Mouse (Mus musculus): ENCODE measurements around the gene Dsn1. TPM values are rescaled to one million over a fixed set of nuclear protein-coding genes. Genes with fewer than 3 reads are reported as not detected.

The Dsn1 gene
- polyA plus RNA-seq, 1 experiment, result 4.8 TPM

DNA sequence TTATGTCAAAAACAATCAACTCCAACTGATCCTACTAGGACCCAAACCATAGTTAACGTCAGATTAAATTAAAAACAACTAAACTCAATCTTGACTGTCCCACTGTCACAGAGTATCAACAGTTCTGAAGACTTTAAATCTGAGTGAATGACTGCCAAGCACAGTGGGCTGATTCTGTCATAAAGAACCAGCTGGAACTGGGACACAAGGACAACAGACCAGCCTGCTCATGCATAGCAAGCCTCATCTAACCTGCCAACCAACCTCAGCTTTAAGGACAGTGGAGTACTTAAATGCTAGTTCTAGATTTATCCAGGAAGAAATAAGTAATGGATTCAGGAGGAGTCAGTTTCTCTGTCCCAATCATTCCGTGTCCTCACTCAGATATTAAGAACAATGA lies 49.9 kb downstream of the Dsn1 start:
- H3ac ChIP-seq (ENCODE audit: control insufficient read depth, insufficient read length), result no peak overlapping the region
- H3K79me2 ChIP-seq (ENCODE audit: control insufficient read depth, insufficient read depth), result no peaks in the 10 kb centered on the region
- H3K4me2 ChIP-seq (ENCODE audit: low read depth), result no peak overlapping the region
- H3K4me3 ChIP-seq, result no peak overlapping the region
- peaks cover 14% of the 10 kb centered on the region for H3K36me3 ChIP-seq (ENCODE audit: control insufficient read depth, insufficient read depth)
- no peaks in the 10 kb centered on the region for H3K27me3 ChIP-seq (ENCODE audit: control insufficient read depth, insufficient read depth, insufficient read length)
- no peak for TF ChIP-seq REST (IDR thresholded peaks at IDR 0.05; ENCODE audit: insufficient read depth, insufficient read length)
- no peak for TF ChIP-seq MYOD1 (IDR thresholded peaks at IDR 0.05; ENCODE audit: control insufficient read depth in 1 of 3, insufficient read length in 2 of 3, low read depth in 2 of 3)
- no peak for TF ChIP-seq TCF3 (IDR thresholded peaks at IDR 0.05; ENCODE audit: insufficient read length, low read depth)
- no peak for TF ChIP-seq USF1 (IDR thresholded peaks at IDR 0.05; ENCODE audit: low read depth)
- no peak for TF ChIP-seq CEBPB (IDR thresholded peaks at IDR 0.05; ENCODE audit: insufficient read depth, poor library complexity, severe bottlenecking)
- no peak for TF ChIP-seq TCF12 (IDR thresholded peaks at IDR 0.05; ENCODE audit: insufficient read depth, poor library complexity, severe bottlenecking)
- TF ChIP-seq SRF (IDR thresholded peaks at IDR 0.05; ENCODE audit: control insufficient read depth, insufficient read length, low read depth), result no peak
- TF ChIP-seq POLR2A (IDR thresholded peaks at IDR 0.05; ENCODE audit: insufficient read length, low read depth), result no peak
- TF ChIP-seq MYOG (IDR thresholded peaks at IDR 0.05; ENCODE audit: control insufficient read depth in 1 of 3, insufficient read depth in 1 of 3, insufficient read length in 2 of 3, low read depth in 2 of 3), result no peak
- no peak for TF ChIP-seq POLR2AphosphoS2 (IDR thresholded peaks at IDR 0.05; ENCODE audit: insufficient read length, low read depth)
- no peak for TF ChIP-seq MAX (IDR thresholded peaks at IDR 0.05; ENCODE audit: low read depth)
- no peak for TF ChIP-seq E2F4 (IDR thresholded peaks at IDR 0.05; ENCODE audit: insufficient read depth)

DNA sequence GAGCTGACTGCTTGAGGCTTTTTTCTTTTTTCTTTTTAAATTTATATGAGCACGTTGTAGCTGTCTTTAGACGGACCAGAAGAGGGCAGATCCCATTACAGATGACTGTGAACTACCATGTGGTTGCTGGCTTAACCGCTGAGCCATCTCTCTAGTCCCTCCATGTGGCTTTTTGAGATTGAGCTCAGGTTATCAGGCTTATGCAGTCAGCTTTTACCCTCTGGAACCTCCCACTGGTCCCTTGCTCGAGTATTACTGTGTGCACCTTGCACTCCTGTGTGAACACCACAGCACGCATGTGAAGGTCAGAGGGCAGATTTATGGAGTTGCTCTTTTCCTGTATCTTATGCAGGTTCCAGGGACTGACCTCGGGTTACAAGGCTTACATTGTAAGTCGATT lies 50.6 kb downstream of the Dsn1 start:
- Histone ChIP-seq H3K36me3 (ENCODE audit: control insufficient read depth, insufficient read depth) (peaks cover 14% of the 10 kb centered on the region), H3K4me2 (ENCODE audit: low read depth) (no peak overlapping the region), H3K4me3 (no peak overlapping the region), H3ac (ENCODE audit: control insufficient read depth, insufficient read length) (no peak overlapping the region), H3K27me3 (ENCODE audit: control insufficient read depth, insufficient read depth, insufficient read length) (no peaks in the 10 kb centered on the region), H3K79me2 (ENCODE audit: control insufficient read depth, insufficient read depth) (no peaks in the 10 kb centered on the region)
- no peak for TF ChIP-seq TCF3 (IDR thresholded peaks at IDR 0.05; ENCODE audit: insufficient read length, low read depth)

DNA sequence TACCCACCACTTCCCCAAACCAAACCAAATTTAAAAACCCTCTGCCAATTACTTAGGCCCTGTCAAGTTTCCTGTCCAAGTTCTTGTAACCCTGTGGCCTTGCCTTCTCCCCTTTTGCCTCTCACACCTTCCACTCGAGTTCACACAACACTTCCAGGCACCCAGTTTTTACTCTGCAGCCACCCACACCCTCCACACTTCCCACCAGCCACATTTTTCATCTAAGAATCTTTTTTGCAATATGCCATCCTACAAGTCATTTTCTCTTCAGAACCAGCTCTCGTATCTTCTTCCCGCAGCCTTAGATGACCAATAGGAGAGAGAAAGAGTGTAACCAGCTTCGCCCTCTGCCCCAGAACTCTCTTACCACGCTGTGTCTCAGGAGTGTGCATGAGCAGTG lies 52.5 kb downstream of the Dsn1 start:
- no peaks in the 10 kb centered on the region for H3K27me3 ChIP-seq (ENCODE audit: control insufficient read depth, insufficient read depth, insufficient read length)
- TF ChIP-seq E2F4 (IDR thresholded peaks at IDR 0.05; ENCODE audit: insufficient read depth) (no peak), USF1 (IDR thresholded peaks at IDR 0.05; ENCODE audit: low read depth) (no peak), MAX (IDR thresholded peaks at IDR 0.05; ENCODE audit: low read depth) (no peak), POLR2A (IDR thresholded peaks at IDR 0.05; ENCODE audit: insufficient read length, low read depth) (no peak)
- peaks cover 16% of the 10 kb centered on the region for H3K36me3 ChIP-seq (ENCODE audit: control insufficient read depth, insufficient read depth)
- H3K79me2 ChIP-seq (ENCODE audit: control insufficient read depth, insufficient read depth), result no peaks in the 10 kb centered on the region
- H3ac ChIP-seq (ENCODE audit: control insufficient read depth, insufficient read length), result no peak overlapping the region
- no peak overlapping the region for H3K4me3 ChIP-seq
- H3K4me2 ChIP-seq (ENCODE audit: low read depth), result no peak overlapping the region

DNA sequence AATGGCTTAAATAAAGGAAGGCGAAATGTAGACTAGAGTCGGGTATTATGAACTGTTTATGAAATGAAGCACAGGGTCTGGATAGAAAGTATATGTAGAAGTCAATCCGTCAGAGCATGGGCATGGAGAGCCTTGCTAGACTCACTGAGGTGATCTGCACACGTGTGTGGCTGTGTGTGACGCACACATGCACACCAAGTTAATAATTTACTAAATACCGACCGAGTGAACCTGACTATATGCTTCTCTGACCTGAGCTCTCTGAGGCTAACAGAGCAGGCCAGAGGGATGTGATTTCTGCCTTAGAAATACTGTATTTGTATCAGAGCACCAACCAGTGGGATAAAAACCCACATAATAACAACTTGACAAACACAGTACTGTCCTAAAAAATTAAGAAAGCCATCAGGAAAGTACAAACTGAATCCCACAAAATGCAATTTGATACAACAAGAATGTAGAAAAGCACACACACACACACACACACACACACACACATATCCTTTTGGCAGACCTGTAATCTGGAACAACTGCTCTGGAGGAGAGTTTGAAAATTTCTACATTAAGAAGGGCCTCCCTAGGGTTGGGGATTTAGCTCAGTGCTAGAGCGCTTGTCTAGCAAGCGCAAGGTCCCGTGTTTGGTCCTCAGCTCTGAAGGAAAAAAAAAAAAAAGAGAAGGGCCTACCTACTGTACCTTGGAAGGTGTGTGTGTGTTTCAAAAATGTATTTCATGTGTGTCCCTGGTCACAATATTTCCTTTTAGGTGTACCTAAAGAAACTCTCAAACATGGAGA lies 55.5 kb downstream of the Dsn1 start:
- Histone ChIP-seq H3K4me2 (ENCODE audit: low read depth) (no peak overlapping the region), H3ac (ENCODE audit: control insufficient read depth, insufficient read length) (no peak overlapping the region), H3K36me3 (ENCODE audit: control insufficient read depth, insufficient read depth) (peaks cover 17% of the 10 kb centered on the region), H3K27me3 (ENCODE audit: control insufficient read depth, insufficient read depth, insufficient read length) (no peaks in the 10 kb centered on the region), H3K4me3 (no peak overlapping the region), H3K79me2 (ENCODE audit: control insufficient read depth, insufficient read depth) (no peaks in the 10 kb centered on the region)
- TF ChIP-seq USF1 (IDR thresholded peaks at IDR 0.05; ENCODE audit: low read depth), result no peak

DNA sequence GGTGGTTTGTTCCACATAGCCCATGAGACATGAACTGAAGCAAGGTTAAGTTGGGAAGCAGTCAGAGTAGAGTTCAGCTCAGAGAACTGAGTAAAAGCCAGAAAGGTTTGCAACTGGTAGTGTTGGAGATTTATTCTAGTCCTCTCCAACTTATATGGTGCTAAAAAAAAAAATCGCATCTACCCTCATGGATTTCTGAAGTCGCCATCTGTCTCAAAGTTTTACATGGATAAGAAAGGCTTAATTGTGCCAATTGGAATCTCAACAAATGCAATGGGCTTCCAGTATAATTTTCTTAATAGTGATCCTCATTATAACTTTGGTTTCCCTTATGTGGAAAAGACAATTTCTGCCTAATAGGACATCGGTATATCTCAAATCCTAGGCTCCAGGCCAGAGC lies 56.1 kb downstream of the Dsn1 start:
- H3K4me2 ChIP-seq (ENCODE audit: low read depth), result no peak overlapping the region
- no peaks in the 10 kb centered on the region for H3K79me2 ChIP-seq (ENCODE audit: control insufficient read depth, insufficient read depth)
- no peak overlapping the region for H3ac ChIP-seq (ENCODE audit: control insufficient read depth, insufficient read length)
- H3K36me3 ChIP-seq (ENCODE audit: control insufficient read depth, insufficient read depth), result peaks cover 20% of the 10 kb centered on the region
- H3K27me3 ChIP-seq (ENCODE audit: control insufficient read depth, insufficient read depth, insufficient read length), result no peaks in the 10 kb centered on the region
- H3K4me3 ChIP-seq, result no peak overlapping the region
- no peak for TF ChIP-seq SRF (IDR thresholded peaks at IDR 0.05; ENCODE audit: control insufficient read depth, insufficient read length, low read depth)
- TF ChIP-seq E2F4 (IDR thresholded peaks at IDR 0.05; ENCODE audit: insufficient read depth), result no peak

Other genes starting within 250 kb of the Dsn1 start
- gene Myl9, start 231.7 kb downstream of the Dsn1 start, polyA plus RNA-seq (2012; fragmentation: generic; extraction: Trizol), result 442 TPM
- gene Tgif2, start 167.1 kb downstream of the Dsn1 start, polyA plus RNA-seq (2012; fragmentation: generic; extraction: Trizol), result 11.2 TPM
- gene 4930518I15Rik, start 149.2 kb downstream of the Dsn1 start, polyA plus RNA-seq (2012; fragmentation: generic; extraction: Trizol), result 0.26 TPM
- 191 TPM for gene Rab5if, start 144.0 kb downstream of the Dsn1 start, polyA plus RNA-seq (2012; fragmentation: generic; extraction: Trizol)
- 0.18 TPM for gene Sla2, start 120.0 kb downstream of the Dsn1 start, polyA plus RNA-seq (2012; fragmentation: generic; extraction: Trizol)
- gene Ndrg3, start 15.1 kb downstream of the Dsn1 start, polyA plus RNA-seq (2012; fragmentation: generic; extraction: Trizol), result 34.0 TPM
- 11.9 TPM for gene Soga1, start 72.1 kb upstream of the Dsn1 start, polyA plus RNA-seq (2012; fragmentation: generic; extraction: Trizol)
- gene Tldc2, start 79.9 kb upstream of the Dsn1 start, polyA plus RNA-seq (2012; fragmentation: generic; extraction: Trizol), result not detected
- 14.0 TPM for gene Samhd1, start 128.1 kb upstream of the Dsn1 start, polyA plus RNA-seq (2012; fragmentation: generic; extraction: Trizol)
- gene Rbl1, start 197.4 kb upstream of the Dsn1 start, polyA plus RNA-seq (2012; fragmentation: generic; extraction: Trizol), result 4.1 TPM